Mouse (Mus musculus) gastrocnemius, postnatal 36 days (tissue): ENCODE measurements at regions not wholly inside any gene's neighbourhood (a gene's known extent, or its start where the extent isn't known, plus 50 kb on each side); places are given as distances from the start of the nearest gene placed in this dataset.

Experiments used
- DNase-seq, 2 experiments: peaks; one replicate each; pipeline ENCODE4 v3.0.0; 2022
- intact Hi-C: fragments of 180-260 bp; cut with DNase I; formaldehyde crosslinking; loops from one replicate; pipeline ENCODE4 v1.15.1; 2025

- intact Hi-C loops: no loop called here
- DNase-seq: no peak
Observed at GRCm38 (mm10) chr12:92509494-92509893, 660.5 kb upstream of the Sel1l start.

DNA sequence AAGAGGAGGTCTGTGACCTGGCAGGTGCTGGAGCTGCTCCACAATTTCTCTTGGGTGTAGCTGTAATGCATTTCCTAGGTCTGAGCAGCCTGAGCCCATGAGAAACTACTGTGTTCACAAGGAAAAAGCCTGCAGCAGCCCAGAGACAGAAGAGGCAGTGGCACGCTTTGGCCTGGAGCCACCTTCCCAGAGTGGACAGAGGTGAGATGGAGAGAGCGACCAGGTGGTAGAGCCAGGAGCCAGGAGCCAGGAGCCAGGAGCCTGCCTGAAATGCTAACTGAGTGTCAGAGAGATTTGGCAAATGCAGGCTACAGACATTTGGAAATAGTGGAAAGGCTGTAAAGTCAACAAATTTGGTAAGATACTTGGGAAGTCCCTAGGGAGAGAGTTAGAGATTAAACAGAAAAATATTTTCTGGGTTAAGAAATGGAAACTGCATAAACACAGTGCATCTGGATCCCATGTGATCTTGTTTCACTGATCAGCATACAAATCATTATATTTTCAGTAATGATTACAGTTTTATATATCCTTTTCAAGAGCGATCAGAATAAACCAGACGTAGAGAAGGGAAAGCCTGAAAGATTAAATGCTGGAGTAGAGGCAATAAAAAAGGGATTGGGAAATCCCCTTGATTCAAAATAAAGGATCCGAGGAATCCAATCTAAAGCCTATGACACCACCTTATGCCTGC is 660.0 kb upstream of the Sel1l start:
- DNase-seq: no peak
- intact Hi-C loops: no loop called here

GRCm38 (mm10) chr12:92483984-92484383 is 635.0 kb upstream of the Sel1l start:
- intact Hi-C loops: no loop called here
- no peak for DNase-seq

DNA sequence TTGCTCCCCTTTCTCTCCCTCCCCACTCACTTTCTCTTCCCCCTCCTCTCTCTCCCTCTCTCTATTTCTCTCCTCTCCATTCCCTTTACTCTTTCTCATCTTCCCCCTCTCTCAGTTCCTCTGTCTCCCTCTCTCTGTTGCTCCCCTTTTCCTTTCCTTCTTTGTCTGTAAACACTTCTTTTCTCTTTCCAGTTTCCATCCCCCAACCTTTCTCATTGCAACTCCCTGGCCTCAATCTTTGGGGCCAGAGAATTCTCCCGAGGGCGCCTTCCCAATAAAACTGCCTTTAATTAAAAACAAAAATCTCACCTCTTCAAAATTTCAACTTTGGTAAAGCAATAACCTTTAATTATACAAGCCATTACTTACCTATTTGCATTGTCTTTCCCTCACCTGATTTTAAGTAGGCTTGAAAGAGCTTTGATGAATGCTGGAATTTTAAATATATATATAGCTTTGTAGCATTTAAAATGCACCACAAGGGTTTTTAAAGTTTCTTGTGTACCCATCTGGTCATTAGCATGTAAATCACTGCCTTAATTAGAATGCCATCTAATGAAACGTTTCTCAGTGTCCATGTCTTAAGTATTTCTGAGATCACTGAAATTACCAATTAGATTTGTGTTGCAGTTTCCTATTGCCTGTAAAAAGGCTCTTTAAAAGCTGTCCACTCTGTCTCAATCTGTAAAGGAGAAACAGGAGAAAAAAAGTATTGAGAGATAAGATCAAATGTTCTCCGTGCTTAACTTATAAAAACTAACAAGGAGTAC is 625.5 kb upstream of the Sel1l start:
- no peak for DNase-seq
- intact Hi-C loops: no loop called here

GRCm38 (mm10) chr12:92451110-92451818 is 602.3 kb upstream of the Sel1l start:
- intact Hi-C loops: no loop called here
- no peak for DNase-seq

GRCm38 (mm10) chr12:92418458-92418857 is 569.5 kb upstream of the Sel1l start:
- intact Hi-C loops: no loop called here
- no peak for DNase-seq

- DNase-seq: no peak
- intact Hi-C loops: no loop called here
Observed at GRCm38 (mm10) chr12:92405506-92405905, 556.5 kb upstream of the Sel1l start.

- intact Hi-C loops: no loop called here
- no peak for DNase-seq
Observed at GRCm38 (mm10) chr12:92400987-92401386, 552.0 kb upstream of the Sel1l start.

DNA sequence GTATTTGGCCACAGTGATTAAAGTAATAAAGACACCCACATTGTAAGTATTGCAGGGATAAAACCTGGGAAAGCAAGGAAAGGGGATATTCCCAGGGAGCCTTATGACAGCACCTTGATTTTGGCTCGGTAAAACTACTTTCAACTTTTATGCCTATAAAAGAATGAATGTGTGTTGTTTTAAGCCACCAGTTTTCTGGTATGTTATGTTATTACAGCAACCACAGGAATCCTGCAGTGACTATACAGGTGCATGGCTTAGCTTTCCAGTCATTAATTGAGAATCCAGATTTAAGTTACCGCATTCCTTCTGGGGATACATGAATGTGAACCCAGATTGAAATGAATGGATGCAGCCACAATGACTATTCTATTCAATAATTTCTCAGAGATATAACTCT is 537.2 kb upstream of the Sel1l start:
- intact Hi-C loops: no loop called here
- DNase-seq: no peak

GRCm38 (mm10) chr12:92384266-92384937 is 535.4 kb upstream of the Sel1l start:
- DNase-seq: no peak
- intact Hi-C loops: no loop called here

DNA sequence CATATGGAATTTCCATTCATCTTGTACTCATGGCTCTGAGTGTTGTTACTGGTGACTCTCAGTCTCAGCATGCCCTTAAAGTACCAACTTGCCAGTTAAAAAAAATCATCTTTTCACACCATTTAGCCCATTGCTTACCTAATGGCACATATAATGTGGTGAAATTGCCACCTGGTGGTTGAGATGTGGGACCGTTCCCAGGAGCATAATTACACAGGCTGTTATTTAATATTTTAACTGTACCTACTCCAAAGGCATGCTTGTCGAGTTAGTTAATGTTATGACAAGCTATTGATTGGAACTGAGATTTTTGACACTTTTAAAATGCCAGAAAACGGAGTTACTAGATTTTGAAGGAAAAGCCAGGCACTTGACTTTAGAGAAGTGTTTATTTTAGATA is 530.2 kb upstream of the Sel1l start:
- intact Hi-C loops: no loop called here
- DNase-seq: no peak

GRCm38 (mm10) chr12:92365926-92366325 is 517.0 kb upstream of the Sel1l start:
- intact Hi-C loops: no loop called here

GRCm38 (mm10) chr12:92353386-92354257 is 504.7 kb upstream of the Sel1l start:
- intact Hi-C loops: no loop called here
- DNase-seq: no peak

More at GRCm38 (mm10) chr12:92365926-92366325, 517.0 kb upstream of the Sel1l start:
- no peak for DNase-seq

DNA sequence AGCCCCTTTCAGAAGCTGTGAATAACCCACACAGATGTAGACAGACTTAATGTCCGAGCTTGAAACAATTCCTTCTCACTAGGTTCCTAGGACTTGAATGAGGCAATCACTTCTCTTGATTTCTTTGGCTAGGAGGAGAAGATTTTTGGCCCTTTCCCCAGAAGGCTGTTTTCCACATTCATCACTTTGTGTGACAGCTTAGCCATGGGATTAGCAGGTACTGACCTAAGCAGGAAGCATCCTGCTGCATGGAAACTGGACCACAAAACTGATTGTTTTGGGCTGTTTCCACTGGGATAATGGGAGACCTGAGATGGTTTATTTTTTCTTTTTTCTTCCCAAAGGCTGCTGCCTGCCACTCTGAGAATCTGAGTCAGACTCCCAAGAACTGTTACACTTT is 469.3 kb upstream of the Sel1l start:
- DNase-seq: no peak
- intact Hi-C loops: no loop called here

GRCm38 (mm10) chr12:92317609-92318008 is 468.7 kb upstream of the Sel1l start:
- DNase-seq: no peak
- intact Hi-C loops: no loop called here

DNA sequence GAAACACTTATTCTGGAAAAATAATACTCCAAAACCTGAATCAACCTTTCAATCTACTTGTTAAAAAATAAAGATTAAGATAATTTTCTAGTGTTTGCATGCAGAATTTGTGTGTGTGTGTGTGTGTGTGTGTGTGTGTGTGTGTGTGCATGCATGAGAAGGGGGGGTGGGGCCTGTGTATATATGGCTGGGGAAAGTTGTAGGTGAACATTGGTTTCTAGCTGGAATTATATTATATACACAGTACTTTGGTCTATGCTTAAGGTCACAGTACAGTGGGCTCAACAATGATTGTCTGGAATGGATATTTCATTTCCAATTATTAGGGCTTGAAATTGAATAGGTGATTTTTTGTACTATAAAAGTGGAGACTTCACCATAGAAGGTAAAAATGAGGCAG is 467.3 kb upstream of the Sel1l start:
- no peak for DNase-seq
- intact Hi-C loops: no loop called here

GRCm38 (mm10) chr12:92315820-92316219 is 466.9 kb upstream of the Sel1l start:
- intact Hi-C loops: no loop called here
- no peak for DNase-seq

GRCm38 (mm10) chr12:92302951-92303591 is 454.1 kb upstream of the Sel1l start:
- no peak for DNase-seq
- intact Hi-C loops: no loop called here

GRCm38 (mm10) chr12:92294887-92295286 is 445.9 kb upstream of the Sel1l start:
- intact Hi-C loops: no loop called here
- no peak for DNase-seq

- intact Hi-C loops: no loop called here
- no peak for DNase-seq
Observed at GRCm38 (mm10) chr12:92293341-92293720, 444.4 kb upstream of the Sel1l start.
